Mouse (Mus musculus) MEL (cell line): ENCODE data around the gene Tmem131.

Experiments
- CTCF ChIP-seq, 3 experiments: IDR thresholded peaks in 2 of 3; conservative IDR thresholded peaks in 1 of 3; 2 replicates each; pipeline ENCODE4 v1.5.1; 2011 to 2012; ENCODE audit warnings: low read length in 3 of 3, low read depth in 2 of 3, mild to moderate bottlenecking in 2 of 3, improper control_type of control experiment in 1 of 3, inconsistent platforms in 1 of 3, mixed read lengths in 1 of 3, moderate library complexity in 1 of 3; ENCODE audit not compliant: control insufficient read depth in 1 of 3, insufficient read depth in 1 of 3, poor library complexity in 1 of 3, severe bottlenecking in 1 of 3
- HCFC1 ChIP-seq: IDR thresholded peaks from 2 replicates; pipeline ENCODE4 v1.6.1; 2012; ENCODE audit warnings: low read depth, mild to moderate bottlenecking, inconsistent platforms, low read length, improper control_type of control experiment, moderate library complexity
- POLR2A ChIP-seq, 2 experiments: IDR thresholded peaks; 2 replicates each; pipeline ENCODE4 v1.6.1; 2011 to 2012; ENCODE audit warnings: low read length in 2 of 2, mild to moderate bottlenecking in 2 of 2, control low read depth in 1 of 2, improper control_type of control experiment in 1 of 2, low read depth in 1 of 2, moderate library complexity in 1 of 2; ENCODE audit not compliant: control insufficient read depth in 1 of 2, insufficient read depth in 1 of 2, poor library complexity in 1 of 2
- TCF12 ChIP-seq: IDR thresholded peaks from 2 replicates; pipeline ENCODE4 v1.6.1; 2014; ENCODE audit warnings: low read depth, mild to moderate bottlenecking, inconsistent platforms, low read length, improper control_type of control experiment, moderate library complexity

DNA sequence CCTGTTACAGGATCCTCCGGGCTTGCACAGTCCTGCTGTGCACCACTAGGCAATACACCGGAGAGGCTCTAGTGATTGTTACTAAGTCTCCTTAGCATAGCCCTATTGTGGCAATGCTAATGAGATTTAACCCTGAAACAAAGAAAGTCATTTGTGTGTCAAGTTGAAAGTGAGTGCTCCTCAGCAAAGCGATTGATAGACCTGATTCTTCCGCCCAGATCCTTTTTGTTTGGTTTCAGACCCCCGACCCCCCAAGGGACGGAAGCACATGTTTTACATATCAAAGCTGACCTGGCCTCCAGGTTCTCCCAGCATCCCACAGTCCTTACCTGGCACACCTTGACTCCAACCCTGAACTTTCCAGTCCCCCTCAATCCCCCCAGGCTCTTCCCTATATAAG is 42.4 kb upstream of the Tmem131 start:
- TF ChIP-seq POLR2A (IDR thresholded peaks at IDR 0.05; ENCODE audit: control insufficient read depth in 1 of 2, insufficient read depth in 1 of 2, low read depth in 1 of 2, low read length in 2 of 2, poor library complexity in 1 of 2) (no peak), HCFC1 (no peak), CTCF (IDR thresholded peaks at IDR 0.05 in 2 of 3, conservative IDR thresholded peaks at IDR 0.05 in 1 of 3; ENCODE audit: control insufficient read depth in 1 of 3, insufficient read depth in 1 of 3, low read depth in 2 of 3, low read length in 3 of 3, poor library complexity in 1 of 3, severe bottlenecking in 1 of 3) (no peak), TCF12 (no peak)
